Mouse (Mus musculus): ENCODE measurements at regions not wholly inside any gene's neighbourhood (a gene's known extent, or its start where the extent isn't known, plus 50 kb on each side); places are given as distances from the start of the nearest gene placed in this dataset.

GRCm38 (mm10) chr10:24373957-24374356 lies 150.6 kb downstream of the Moxd1 start:
- Histone ChIP-seq H3K36me3 (replicated peaks in 1 of 2; ENCODE audit: control insufficient read depth in 1 of 2, insufficient read depth in 1 of 2, low read length in 1 of 2) (no peaks in the 10 kb centered on the region), H3K27ac (ENCODE audit: insufficient read depth, low read depth) (no peak overlapping the region), H3K79me2 (replicated peaks; ENCODE audit: control insufficient read depth, extremely low read depth, insufficient read depth, poor library complexity, severe bottlenecking) (no peaks in the 10 kb centered on the region), H3K4me2 (ENCODE audit: insufficient read depth, low read depth, poor library complexity, severe bottlenecking) (no peak overlapping the region), H3K4me3 (replicated peaks in 1 of 3; ENCODE audit: low read depth in 2 of 3, low read length in 2 of 3, poor library complexity in 1 of 3) (no peak overlapping the region), H3K27me3 (replicated peaks) (no peaks in the 10 kb centered on the region), H3K9ac (ENCODE audit: insufficient read depth, low read depth) (no peak overlapping the region), H3K9me3 (replicated peaks; ENCODE audit: low read length) (no peaks in the 10 kb centered on the region), H3K4me1 (ENCODE audit: control insufficient read depth in 1 of 2, insufficient read depth in 2 of 2) (no peaks in the 10 kb centered on the region)
- TF ChIP-seq EP300 (IDR thresholded peaks at IDR 0.05; ENCODE audit: low read length) (no peak), MAX (IDR thresholded peaks at IDR 0.05; ENCODE audit: low read length) (no peak), MAZ (IDR thresholded peaks at IDR 0.05; ENCODE audit: low read depth, low read length) (no peak), MYC (IDR thresholded peaks at IDR 0.05; ENCODE audit: low read depth, low read length) (no peak), MXI1 (IDR thresholded peaks at IDR 0.05; ENCODE audit: low read depth, low read length) (no peak), ELF1 (IDR thresholded peaks at IDR 0.05; ENCODE audit: low read depth, low read length) (no peak), RAD21 (IDR thresholded peaks at IDR 0.05; ENCODE audit: low read depth, low read length) (no peak), ZMIZ1 (IDR thresholded peaks at IDR 0.05; ENCODE audit: low read depth, low read length) (no peak), HCFC1 (IDR thresholded peaks at IDR 0.05; ENCODE audit: low read depth, low read length) (no peak), CTCF (conservative IDR thresholded peaks at IDR 0.05 in 1 of 2, IDR thresholded peaks at IDR 0.05 in 1 of 2; ENCODE audit: low read depth in 2 of 2, low read length in 2 of 2) (no peak), ZNF384 (IDR thresholded peaks at IDR 0.05; ENCODE audit: low read depth, low read length) (no peak), KAT2A (IDR thresholded peaks at IDR 0.05; ENCODE audit: insufficient replicate concordance, low read length) (no peak)
- DNase-seq (ENCODE audit: extremely low read depth), result no peak
- dilution Hi-C loops (cut with MboI; ENCODE audit: extremely low pct_ligation_motif_present, extremely low pct_unique_long_range_greater_than_20kb, low sequenced_read_pairs), result no loop called here
- in situ Hi-C loops (cut with MboI; ENCODE audit: low pct_ligation_motif_present, low pct_unique_long_range_greater_than_20kb, low sequenced_read_pairs), result no loop called here

GRCm38 (mm10) chr10:24379291-24379690 lies 156.0 kb downstream of the Moxd1 start:
- no peak overlapping the region for H3K27ac ChIP-seq (ENCODE audit: insufficient read depth, low read depth)
- H3K9ac ChIP-seq (ENCODE audit: insufficient read depth, low read depth), result no peak overlapping the region
- H3K9me3 ChIP-seq (replicated peaks; ENCODE audit: low read length), result no peaks in the 10 kb centered on the region
- no peak for DNase-seq (ENCODE audit: extremely low read depth)
- no peaks in the 10 kb centered on the region for H3K36me3 ChIP-seq (replicated peaks in 1 of 2; ENCODE audit: control insufficient read depth in 1 of 2, insufficient read depth in 1 of 2, low read length in 1 of 2)
- H3K4me3 ChIP-seq (replicated peaks in 1 of 3; ENCODE audit: low read depth in 2 of 3, low read length in 2 of 3, poor library complexity in 1 of 3), result no peak overlapping the region
- no peaks in the 10 kb centered on the region for H3K4me1 ChIP-seq (ENCODE audit: control insufficient read depth in 1 of 2, insufficient read depth in 2 of 2)
- TF ChIP-seq NELFE (IDR thresholded peaks at IDR 0.05; ENCODE audit: low read depth, low read length) (no peak), JUND (conservative IDR thresholded peaks at IDR 0.05; ENCODE audit: low read depth, low read length) (no peak), MXI1 (IDR thresholded peaks at IDR 0.05; ENCODE audit: low read depth, low read length) (no peak), TCF12 (IDR thresholded peaks at IDR 0.05; ENCODE audit: low read depth, low read length) (no peak), SIN3A (IDR thresholded peaks at IDR 0.05; ENCODE audit: low read length) (no peak), KAT2A (IDR thresholded peaks at IDR 0.05; ENCODE audit: insufficient replicate concordance, low read length) (no peak), RCOR1 (conservative IDR thresholded peaks at IDR 0.05; ENCODE audit: low read depth, low read length) (no peak), SMC3 (IDR thresholded peaks at IDR 0.05; ENCODE audit: low read depth, low read length) (no peak), PAX5 (IDR thresholded peaks at IDR 0.05; ENCODE audit: low read length) (no peak), MAX (IDR thresholded peaks at IDR 0.05; ENCODE audit: low read length) (no peak), CHD2 (IDR thresholded peaks at IDR 0.05; ENCODE audit: low read length) (no peak), ELF1 (IDR thresholded peaks at IDR 0.05; ENCODE audit: low read depth, low read length) (no peak), BHLHE40 (IDR thresholded peaks at IDR 0.05; ENCODE audit: low read depth, low read length) (no peak), ETS1 (conservative IDR thresholded peaks at IDR 0.05; ENCODE audit: low read depth, low read length) (no peak), ZC3H11A (IDR thresholded peaks at IDR 0.05; ENCODE audit: low read depth, low read length) (no peak)
- no peak overlapping the region for H3K4me2 ChIP-seq (ENCODE audit: insufficient read depth, low read depth, poor library complexity, severe bottlenecking)
- dilution Hi-C loops (cut with MboI; ENCODE audit: extremely low pct_ligation_motif_present, extremely low pct_unique_long_range_greater_than_20kb, low sequenced_read_pairs), result no loop called here
- in situ Hi-C loops (cut with MboI; ENCODE audit: low pct_ligation_motif_present, low pct_unique_long_range_greater_than_20kb, low sequenced_read_pairs), result loop anchor here (25.0 kb wide), 1 partner anchor 233 kb away; no protein-coding TSS in a partner anchor
- no peaks in the 10 kb centered on the region for H3K27me3 ChIP-seq (replicated peaks)
- H3K79me2 ChIP-seq (replicated peaks; ENCODE audit: control insufficient read depth, extremely low read depth, insufficient read depth, poor library complexity, severe bottlenecking), result no peaks in the 10 kb centered on the region

Measured in CH12.LX (cell line).